Mouse (Mus musculus): ENCODE measurements around the gene 1110008P14Rik. TPM values are rescaled to one million over a fixed set of nuclear protein-coding genes. Genes with fewer than 3 reads are reported as not detected.
"Not testable (repeated sequence)": the region's sequence is repeated elsewhere in the genome, so short reads cannot be mapped to it uniquely, and the experiment has no call there.

1110008P14Rik gene
- polyA plus RNA-seq, 1 experiment from 2014 or later: 20.2 TPM

GRCm38 (mm10) chr2:32362817-32363340, 18.9 kb downstream of the 1110008P14Rik start:
- H3K27ac ChIP-seq (ENCODE audit: low read length): peak overlapping the region; percentile 88
- no peaks in the 10 kb centered on the region for H3K27me3 ChIP-seq (ENCODE audit: control insufficient read depth, insufficient read depth, low read depth, low read length)
- peak overlapping the region; percentile 97 for H3K4me2 ChIP-seq (ENCODE audit: low read depth, low read length)
- H3K4me1 ChIP-seq (ENCODE audit: control insufficient read depth, low read depth, low read length): peaks cover 21% of the 10 kb centered on the region
- H3K9me3 ChIP-seq (replicated peaks; ENCODE audit: control insufficient read depth, low read length): no peaks in the 10 kb centered on the region
- no peaks in the 10 kb centered on the region for H3K36me3 ChIP-seq (ENCODE audit: control insufficient read depth, insufficient read depth)
- ATAC-seq (ENCODE audit: low read depth): peak; percentile 81
- under 1% methylated on average over 53 of the region's 53 CpGs for WGBS (ENCODE audit: insufficient replicate concordance)
- peak overlapping the region; percentile 87 for H3K9ac ChIP-seq (ENCODE audit: low read depth, low read length)
- H3K4me3 ChIP-seq (ENCODE audit: low read depth, low read length): peak overlapping the region; percentile 83

- Histone ChIP-seq H3K27ac (ENCODE audit: low read length) (peak overlapping the region; percentile 88), H3K4me3 (ENCODE audit: low read depth, low read length) (peak overlapping the region; percentile 83), H3K9ac (ENCODE audit: low read depth, low read length) (peak overlapping the region; percentile 87), H3K4me2 (ENCODE audit: low read depth, low read length) (peak overlapping the region; percentile 97), H3K4me1 (ENCODE audit: control insufficient read depth, low read depth, low read length) (peaks cover 21% of the 10 kb centered on the region)
- not testable (repeated sequence) for H3K36me3 ChIP-seq (ENCODE audit: control insufficient read depth, insufficient read depth); H3K27me3 ChIP-seq (ENCODE audit: control insufficient read depth, insufficient read depth, low read depth, low read length); ATAC-seq (ENCODE audit: low read depth); H3K9me3 ChIP-seq (replicated peaks; ENCODE audit: control insufficient read depth, low read length)
- WGBS (ENCODE audit: insufficient replicate concordance): 20% methylated on average over 5 of the region's 5 CpGs
Observed at GRCm38 (mm10) chr2:32362274-32362673, 19.5 kb downstream of the 1110008P14Rik start.

GRCm38 (mm10) chr2:32361437-32361836, 20.3 kb downstream of the 1110008P14Rik start:
- Histone ChIP-seq H3K36me3 (ENCODE audit: control insufficient read depth, insufficient read depth) (no peaks in the 10 kb centered on the region), H3K9ac (ENCODE audit: low read depth, low read length) (peak overlapping the region; percentile 73), H3K27me3 (ENCODE audit: control insufficient read depth, insufficient read depth, low read depth, low read length) (no peaks in the 10 kb centered on the region), H3K4me1 (ENCODE audit: control insufficient read depth, low read depth, low read length) (peaks cover 21% of the 10 kb centered on the region), H3K4me3 (ENCODE audit: low read depth, low read length) (peak overlapping the region; percentile 67), H3K4me2 (ENCODE audit: low read depth, low read length) (peak overlapping the region; percentile 91), H3K9me3 (replicated peaks; ENCODE audit: control insufficient read depth, low read length) (no peaks in the 10 kb centered on the region), H3K27ac (ENCODE audit: low read length) (peak overlapping the region; percentile 72)
- 1% methylated on average over 24 of the region's 24 CpGs for WGBS (ENCODE audit: insufficient replicate concordance)
- peak; percentile 75 for ATAC-seq (ENCODE audit: low read depth)

GRCm38 (mm10) chr2:32360741-32361140, 21.0 kb downstream of the 1110008P14Rik start:
- ATAC-seq (ENCODE audit: low read depth): 0 out of 2 replicates have a peak, but pooled peaks have one; percentile 1
- 5% methylated on average over 14 of the region's 14 CpGs for WGBS (ENCODE audit: insufficient replicate concordance)

GRCm38 (mm10) chr2:32358381-32358780, 23.4 kb downstream of the 1110008P14Rik start:
- WGBS (ENCODE audit: insufficient replicate concordance): 55% methylated on average over 10 of the region's 10 CpGs
- ATAC-seq (ENCODE audit: low read depth): no peak
- H3K27me3 ChIP-seq (ENCODE audit: control insufficient read depth, insufficient read depth, low read depth, low read length): no peaks in the 10 kb centered on the region

More at GRCm38 (mm10) chr2:32360741-32361140, 21.0 kb downstream of the 1110008P14Rik start:
- peaks cover 21% of the 10 kb centered on the region for H3K4me1 ChIP-seq (ENCODE audit: control insufficient read depth, low read depth, low read length)
- H3K27me3 ChIP-seq (ENCODE audit: control insufficient read depth, insufficient read depth, low read depth, low read length): no peaks in the 10 kb centered on the region
- peak overlapping the region; percentile 67 for H3K4me3 ChIP-seq (ENCODE audit: low read depth, low read length)
- H3K9ac ChIP-seq (ENCODE audit: low read depth, low read length): peak overlapping the region; percentile 73
- H3K4me2 ChIP-seq (ENCODE audit: low read depth, low read length): peak overlapping the region; percentile 91
- H3K27ac ChIP-seq (ENCODE audit: low read length): peak overlapping the region; percentile 4; the same call in 1 of the 2 replicates
- H3K36me3 ChIP-seq (ENCODE audit: control insufficient read depth, insufficient read depth): no peaks in the 10 kb centered on the region
- no peaks in the 10 kb centered on the region for H3K9me3 ChIP-seq (replicated peaks; ENCODE audit: control insufficient read depth, low read length)

GRCm38 (mm10) chr2:32357710-32358109, 24.0 kb downstream of the 1110008P14Rik start:
- peaks cover 21% of the 10 kb centered on the region for H3K4me1 ChIP-seq (ENCODE audit: control insufficient read depth, low read depth, low read length)
- no peak overlapping the region for H3K4me2 ChIP-seq (ENCODE audit: low read depth, low read length)
- H3K4me3 ChIP-seq (ENCODE audit: low read depth, low read length): no peak overlapping the region
- no peak for ATAC-seq (ENCODE audit: low read depth)
- H3K27me3 ChIP-seq (ENCODE audit: control insufficient read depth, insufficient read depth, low read depth, low read length): peaks cover 4% of the 10 kb centered on the region
- H3K9ac ChIP-seq (ENCODE audit: low read depth, low read length): no peak overlapping the region
- H3K9me3 ChIP-seq (replicated peaks; ENCODE audit: control insufficient read depth, low read length): no peaks in the 10 kb centered on the region
- no peaks in the 10 kb centered on the region for H3K36me3 ChIP-seq (ENCODE audit: control insufficient read depth, insufficient read depth)
- 49% methylated on average over 3 of the region's 3 CpGs for WGBS (ENCODE audit: insufficient replicate concordance)
- no peak overlapping the region for H3K27ac ChIP-seq (ENCODE audit: low read length)

More at GRCm38 (mm10) chr2:32358381-32358780, 23.4 kb downstream of the 1110008P14Rik start:
- no peak overlapping the region for H3K27ac ChIP-seq (ENCODE audit: low read length)
- no peak overlapping the region for H3K4me2 ChIP-seq (ENCODE audit: low read depth, low read length)
- H3K9ac ChIP-seq (ENCODE audit: low read depth, low read length): no peak overlapping the region
- H3K4me1 ChIP-seq (ENCODE audit: control insufficient read depth, low read depth, low read length): peaks cover 16% of the 10 kb centered on the region
- H3K36me3 ChIP-seq (ENCODE audit: control insufficient read depth, insufficient read depth): no peaks in the 10 kb centered on the region
- no peak overlapping the region for H3K4me3 ChIP-seq (ENCODE audit: low read depth, low read length)
- no peaks in the 10 kb centered on the region for H3K9me3 ChIP-seq (replicated peaks; ENCODE audit: control insufficient read depth, low read length)

- H3K9me3 ChIP-seq (replicated peaks; ENCODE audit: control insufficient read depth, low read length): no peaks in the 10 kb centered on the region
- WGBS (ENCODE audit: insufficient replicate concordance): 58% methylated on average over 10 of the region's 10 CpGs
- H3K9ac ChIP-seq (ENCODE audit: low read depth, low read length): no peak overlapping the region
- no peaks in the 10 kb centered on the region for H3K36me3 ChIP-seq (ENCODE audit: control insufficient read depth, insufficient read depth)
- no peak overlapping the region for H3K4me3 ChIP-seq (ENCODE audit: low read depth, low read length)
- no peak overlapping the region for H3K27ac ChIP-seq (ENCODE audit: low read length)
- peaks cover 19% of the 10 kb centered on the region for H3K27me3 ChIP-seq (ENCODE audit: control insufficient read depth, insufficient read depth, low read depth, low read length)
- H3K4me2 ChIP-seq (ENCODE audit: low read depth, low read length): no peak overlapping the region
- no peak for ATAC-seq (ENCODE audit: low read depth)
- peaks cover 16% of the 10 kb centered on the region for H3K4me1 ChIP-seq (ENCODE audit: control insufficient read depth, low read depth, low read length)
Observed at GRCm38 (mm10) chr2:32356216-32356615, 25.5 kb downstream of the 1110008P14Rik start.

- H3K4me1 ChIP-seq (ENCODE audit: control insufficient read depth, low read depth, low read length): peaks cover 16% of the 10 kb centered on the region
- H3K27ac ChIP-seq (ENCODE audit: low read length): no peak overlapping the region
- peaks cover 35% of the 10 kb centered on the region for H3K27me3 ChIP-seq (ENCODE audit: control insufficient read depth, insufficient read depth, low read depth, low read length)
- H3K36me3 ChIP-seq (ENCODE audit: control insufficient read depth, insufficient read depth): no peaks in the 10 kb centered on the region
- H3K4me3 ChIP-seq (ENCODE audit: low read depth, low read length): no peak overlapping the region
- no peak overlapping the region for H3K4me2 ChIP-seq (ENCODE audit: low read depth, low read length)
- 70% methylated on average over 3 of the region's 3 CpGs for WGBS (ENCODE audit: insufficient replicate concordance)
- no peak for ATAC-seq (ENCODE audit: low read depth)
- H3K9me3 ChIP-seq (replicated peaks; ENCODE audit: control insufficient read depth, low read length): no peaks in the 10 kb centered on the region
- H3K9ac ChIP-seq (ENCODE audit: low read depth, low read length): no peak overlapping the region
Observed at GRCm38 (mm10) chr2:32354336-32354895, 27.3 kb downstream of the 1110008P14Rik start.

GRCm38 (mm10) chr2:32353836-32354235, 27.9 kb downstream of the 1110008P14Rik start:
- Histone ChIP-seq H3K4me2 (ENCODE audit: low read depth, low read length) (no peak overlapping the region), H3K36me3 (ENCODE audit: control insufficient read depth, insufficient read depth) (no peaks in the 10 kb centered on the region), H3K9me3 (replicated peaks; ENCODE audit: control insufficient read depth, low read length) (no peaks in the 10 kb centered on the region), H3K4me1 (ENCODE audit: control insufficient read depth, low read depth, low read length) (peaks cover 16% of the 10 kb centered on the region), H3K27ac (ENCODE audit: low read length) (no peak overlapping the region), H3K4me3 (ENCODE audit: low read depth, low read length) (no peak overlapping the region), H3K27me3 (ENCODE audit: control insufficient read depth, insufficient read depth, low read depth, low read length) (peaks cover 38% of the 10 kb centered on the region), H3K9ac (ENCODE audit: low read depth, low read length) (no peak overlapping the region)
- WGBS (ENCODE audit: insufficient replicate concordance): 40% methylated on average over 6 of the region's 6 CpGs
- ATAC-seq (ENCODE audit: low read depth): no peak

Data from liver, embryonic 16.5 days (tissue).